Mouse (Mus musculus): Measurements from ENCODE around the gene Igdcc3. TPM values are rescaled to one million over a fixed set of nuclear protein-coding genes. Genes with fewer than 3 reads are reported as not detected.
A peak's percentile ranks its signal among the peaks of the same experiment; 100 is the strongest.

Igdcc3 gene
- polyA plus RNA-seq, 2 experiments: 1.1 to 1.2 TPM

DNA sequence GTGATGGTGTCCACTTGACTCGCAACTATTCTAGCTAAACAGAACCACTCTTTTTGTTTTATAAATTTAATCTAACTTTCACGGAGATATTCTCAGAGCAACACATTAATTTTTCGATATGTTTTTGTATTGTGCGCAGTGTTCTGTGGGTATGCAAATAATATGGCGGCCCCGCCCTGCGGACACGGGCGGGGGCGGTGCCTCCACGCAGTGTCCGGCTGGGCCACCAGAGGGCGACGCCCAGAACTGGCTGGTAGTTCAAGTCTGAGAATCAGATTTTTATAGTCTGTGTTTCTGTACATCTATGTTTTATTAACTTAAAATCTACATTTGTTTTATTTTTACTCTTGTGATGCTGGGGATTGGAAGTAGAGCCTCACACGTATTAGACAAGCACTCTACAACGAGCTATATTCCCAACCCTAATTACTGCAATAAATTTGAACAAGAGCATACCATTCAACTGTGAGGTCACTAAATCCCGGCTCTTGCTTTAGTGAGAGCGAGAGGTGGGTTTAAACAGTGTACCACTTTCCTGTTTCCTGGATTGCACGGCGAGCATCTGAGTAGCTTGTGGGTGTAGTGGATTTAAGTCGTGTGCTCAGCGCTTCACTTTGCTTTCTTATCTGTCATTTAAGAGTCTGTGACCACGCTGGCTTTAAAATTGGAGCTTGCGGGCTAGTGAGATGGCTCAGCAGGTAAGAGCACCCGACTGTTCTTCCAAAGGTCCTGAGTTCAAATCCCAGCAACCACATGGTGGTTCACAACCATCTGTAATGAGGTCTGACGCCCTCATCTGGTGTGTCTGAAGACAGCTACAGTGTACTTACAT is 56.0 kb downstream of the Igdcc3 start:
- no peak for TF ChIP-seq POLR2A (IDR thresholded peaks at IDR 0.05; ENCODE audit: borderline replicate concordance, extremely low read depth, insufficient read depth, insufficient read length)
- Histone ChIP-seq H3K9ac (ENCODE audit: low read depth, low read length, severe bottlenecking) (peak overlapping the region; percentile 43), H3K4me2 (replicated peaks; ENCODE audit: low read depth, low read length, severe bottlenecking) (peak overlapping the region; percentile 36), H3K27ac (replicated peaks; ENCODE audit: low read depth, low read length) (peak overlapping the region; percentile 65), H3K4me1 (ENCODE audit: control insufficient read depth, insufficient read depth, low read length) (peaks cover 10% of the 10 kb centered on the region), H3K27me3 (ENCODE audit: control insufficient read depth, insufficient read depth, low read length) (no peaks in the 10 kb centered on the region), H3K9me3 (ENCODE audit: control insufficient read depth, low read length) (no peaks in the 10 kb centered on the region), H3K4me3 (replicated peaks; ENCODE audit: low read length) (peak overlapping the region; percentile 21; the same call in 1 of the 2 replicates), H3K36me3 (ENCODE audit: control insufficient read depth, insufficient read depth, low read length) (no peaks in the 10 kb centered on the region)
- ATAC-seq (ENCODE audit: low FRiP score, low read depth) (peak; percentile 82), DNase-seq (ENCODE audit: low spot score) (peak; percentile 91)
- 16% methylated on average over 26 of the region's 26 CpGs for WGBS

DNA sequence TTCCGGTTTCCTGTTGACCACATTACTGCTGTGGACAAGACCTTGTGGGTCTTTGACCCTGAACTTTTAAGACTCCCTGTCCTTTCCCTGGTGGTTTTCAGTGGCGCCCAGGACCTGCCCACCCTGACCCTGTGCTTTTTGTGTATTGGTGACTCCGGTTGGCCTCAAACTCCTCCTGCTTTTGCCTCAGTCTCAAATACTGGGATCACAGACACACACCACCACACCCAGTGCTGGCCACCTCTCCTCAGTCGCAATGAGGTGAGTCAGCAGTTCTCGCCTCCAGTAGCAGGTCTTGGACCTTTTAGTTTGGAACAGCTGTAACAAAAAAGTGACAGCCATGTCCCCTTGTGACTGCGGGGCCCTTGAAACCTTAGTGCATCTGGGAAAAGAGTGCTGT is 56.8 kb downstream of the Igdcc3 start:
- Histone ChIP-seq H3K4me2 (replicated peaks; ENCODE audit: low read depth, low read length, severe bottlenecking) (no peak overlapping the region), H3K9me3 (ENCODE audit: control insufficient read depth, low read length) (no peaks in the 10 kb centered on the region), H3K36me3 (ENCODE audit: control insufficient read depth, insufficient read depth, low read length) (no peaks in the 10 kb centered on the region), H3K9ac (ENCODE audit: low read depth, low read length, severe bottlenecking) (no peak overlapping the region), H3K4me3 (replicated peaks; ENCODE audit: low read length) (no peak overlapping the region), H3K27me3 (ENCODE audit: control insufficient read depth, insufficient read depth, low read length) (no peaks in the 10 kb centered on the region), H3K27ac (replicated peaks; ENCODE audit: low read depth, low read length) (no peak overlapping the region), H3K4me1 (ENCODE audit: control insufficient read depth, insufficient read depth, low read length) (peaks cover 10% of the 10 kb centered on the region)
- 86% methylated on average over 6 of the region's 6 CpGs for WGBS
- no peak for ATAC-seq (ENCODE audit: low FRiP score, low read depth)
- TF ChIP-seq POLR2A (IDR thresholded peaks at IDR 0.05; ENCODE audit: borderline replicate concordance, extremely low read depth, insufficient read depth, insufficient read length): no peak
- DNase-seq (ENCODE audit: low spot score): no peak

DNA sequence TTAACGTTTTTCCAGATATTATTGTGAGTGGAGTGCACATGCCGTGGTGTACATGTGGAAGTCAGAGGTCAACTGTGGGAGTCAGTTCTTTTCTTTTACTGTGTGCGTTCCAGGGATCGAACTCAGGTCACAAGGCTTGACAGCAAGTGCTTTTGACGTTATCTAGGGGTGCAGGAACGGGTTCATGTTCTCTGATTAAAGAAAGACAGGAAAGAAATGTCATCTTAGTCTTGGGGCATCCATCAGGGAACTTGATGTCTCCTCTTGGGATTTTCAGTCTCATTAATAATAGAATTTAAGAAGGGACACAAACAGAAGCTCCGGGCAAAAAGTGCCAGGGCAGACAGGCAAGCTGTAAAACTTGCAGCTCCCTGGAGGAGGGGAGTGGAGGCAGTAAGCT is 58.7 kb downstream of the Igdcc3 start:
- Histone ChIP-seq H3K9me3 (ENCODE audit: control insufficient read depth, low read length) (no peaks in the 10 kb centered on the region), H3K4me1 (ENCODE audit: control insufficient read depth, insufficient read depth, low read length) (peaks cover 10% of the 10 kb centered on the region), H3K36me3 (ENCODE audit: control insufficient read depth, insufficient read depth, low read length) (no peaks in the 10 kb centered on the region), H3K27ac (replicated peaks; ENCODE audit: low read depth, low read length) (no peak overlapping the region), H3K27me3 (ENCODE audit: control insufficient read depth, insufficient read depth, low read length) (no peaks in the 10 kb centered on the region), H3K4me3 (replicated peaks; ENCODE audit: low read length) (no peak overlapping the region), H3K4me2 (replicated peaks; ENCODE audit: low read depth, low read length, severe bottlenecking) (no peak overlapping the region), H3K9ac (ENCODE audit: low read depth, low read length, severe bottlenecking) (no peak overlapping the region)
- 54% methylated on average over 7 of the region's 7 CpGs for WGBS
- ATAC-seq (ENCODE audit: low FRiP score, low read depth): no peak
- no peak for TF ChIP-seq POLR2A (IDR thresholded peaks at IDR 0.05; ENCODE audit: borderline replicate concordance, extremely low read depth, insufficient read depth, insufficient read length)
- DNase-seq (ENCODE audit: low spot score): no peak

DNA sequence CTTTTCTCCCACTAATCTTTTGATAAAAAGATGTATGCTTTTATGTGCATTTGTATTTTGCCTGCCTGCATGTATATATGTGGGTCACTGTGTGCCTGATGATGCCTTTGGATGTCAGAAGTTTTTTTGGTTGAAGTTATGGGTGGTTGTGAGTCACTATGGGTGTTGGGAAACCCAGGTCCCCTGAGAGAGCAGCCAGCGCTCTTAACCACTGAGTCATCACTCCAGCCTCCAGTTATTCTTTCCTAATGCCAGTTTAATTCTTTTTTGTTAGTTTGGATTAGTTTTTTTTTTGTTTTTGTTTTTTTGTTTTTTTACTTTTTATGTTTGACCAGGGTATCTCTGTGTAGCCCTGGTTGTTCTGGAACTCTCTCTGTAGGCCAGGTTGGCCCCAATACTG is 59.6 kb downstream of the Igdcc3 start:
- H3K4me1 ChIP-seq (ENCODE audit: control insufficient read depth, insufficient read depth, low read length): peaks cover 2% of the 10 kb centered on the region
- 42% methylated on average over 1 of the region's 1 CpGs for WGBS
- no peaks in the 10 kb centered on the region for H3K9me3 ChIP-seq (ENCODE audit: control insufficient read depth, low read length)
- DNase-seq (ENCODE audit: low spot score) (no peak), ATAC-seq (ENCODE audit: low FRiP score, low read depth) (no peak)
- no peaks in the 10 kb centered on the region for H3K27me3 ChIP-seq (ENCODE audit: control insufficient read depth, insufficient read depth, low read length)
- no peak for TF ChIP-seq POLR2A (IDR thresholded peaks at IDR 0.05; ENCODE audit: borderline replicate concordance, extremely low read depth, insufficient read depth, insufficient read length)
- no peak overlapping the region for H3K27ac ChIP-seq (replicated peaks; ENCODE audit: low read depth, low read length)
- no peaks in the 10 kb centered on the region for H3K36me3 ChIP-seq (ENCODE audit: control insufficient read depth, insufficient read depth, low read length)
- no peak overlapping the region for H3K4me3 ChIP-seq (replicated peaks; ENCODE audit: low read length)
- no peak overlapping the region for H3K4me2 ChIP-seq (replicated peaks; ENCODE audit: low read depth, low read length, severe bottlenecking)
- H3K9ac ChIP-seq (ENCODE audit: low read depth, low read length, severe bottlenecking): no peak overlapping the region

DNA sequence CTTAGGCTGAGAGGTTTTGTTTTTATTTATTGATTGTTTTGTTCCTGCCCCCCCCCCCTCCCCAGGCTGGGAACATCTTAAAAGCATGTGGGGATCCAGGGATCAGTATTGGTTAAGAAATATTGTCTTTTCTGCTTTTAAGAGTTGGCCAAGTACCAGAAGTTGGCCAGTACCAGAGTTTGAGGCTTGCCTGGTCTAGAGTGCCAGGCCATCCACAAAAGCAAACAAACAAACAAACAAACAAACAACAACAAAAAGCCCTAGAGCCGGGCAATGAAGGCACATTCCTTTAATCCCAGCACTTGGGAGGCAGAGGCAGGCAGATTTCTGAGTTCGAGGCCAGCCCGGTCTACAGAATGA is 60.0 kb downstream of the Igdcc3 start:
- Histone ChIP-seq H3K36me3 (ENCODE audit: control insufficient read depth, insufficient read depth, low read length) (no peaks in the 10 kb centered on the region), H3K9ac (ENCODE audit: low read depth, low read length, severe bottlenecking) (no peak overlapping the region), H3K27ac (replicated peaks; ENCODE audit: low read depth, low read length) (peak overlapping the region; percentile 43; the same call in 1 of the 2 replicates), H3K9me3 (ENCODE audit: control insufficient read depth, low read length) (no peaks in the 10 kb centered on the region), H3K4me3 (replicated peaks; ENCODE audit: low read length) (no peak overlapping the region), H3K4me1 (ENCODE audit: control insufficient read depth, insufficient read depth, low read length) (no peaks in the 10 kb centered on the region; the same call in 1 of the 2 replicates), H3K27me3 (ENCODE audit: control insufficient read depth, insufficient read depth, low read length) (no peaks in the 10 kb centered on the region), H3K4me2 (replicated peaks; ENCODE audit: low read depth, low read length, severe bottlenecking) (no peak overlapping the region)
- no peak for ATAC-seq (ENCODE audit: low FRiP score, low read depth)
- TF ChIP-seq POLR2A (IDR thresholded peaks at IDR 0.05; ENCODE audit: borderline replicate concordance, extremely low read depth, insufficient read depth, insufficient read length): no peak
- 31% methylated on average over 3 of the region's 3 CpGs for WGBS
- no peak for DNase-seq (ENCODE audit: low spot score)
